Mouse (Mus musculus): ENCODE measurements around the gene Cgas. TPM values are rescaled to one million over a fixed set of nuclear protein-coding genes. Genes with fewer than 3 reads are reported as not detected.

Cgas gene
- polyA plus RNA-seq, 1 experiment = 5.8 TPM

DNA sequence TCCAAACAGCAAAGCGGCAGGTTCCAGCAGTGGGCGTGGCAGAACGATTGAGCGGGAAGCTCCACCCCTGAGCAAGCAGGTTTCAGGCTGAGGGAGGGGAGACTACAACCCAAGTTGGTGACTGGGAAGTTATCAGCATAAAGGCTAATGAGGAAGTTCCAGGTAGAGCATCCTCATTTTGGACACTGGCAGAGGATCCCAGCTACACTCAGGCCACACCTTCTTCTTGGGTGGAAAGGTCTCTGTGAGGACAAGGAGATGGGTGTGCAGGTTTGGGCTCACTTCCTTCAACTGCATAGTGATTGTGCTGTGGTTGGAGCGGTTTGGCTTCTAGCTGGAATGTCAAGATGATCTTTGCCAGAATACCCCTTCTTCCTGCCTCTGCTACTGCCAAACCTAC lies 53.1 kb downstream of the Cgas start:
- Histone ChIP-seq H3K27ac (ENCODE audit: insufficient read depth, low read length) (no peak overlapping the region), H3K4me1 (ENCODE audit: control insufficient read depth, insufficient read depth, low read length) (no peaks in the 10 kb centered on the region), H3K4me3 (ENCODE audit: insufficient read depth, low read length) (no peak overlapping the region)
- no peak for TF ChIP-seq CTCF (IDR thresholded peaks at IDR 0.05; ENCODE audit: borderline replicate concordance, insufficient read depth, low read length)
- no peak for TF ChIP-seq POLR2A (IDR thresholded peaks at IDR 0.05; ENCODE audit: low read depth, low read length)

DNA sequence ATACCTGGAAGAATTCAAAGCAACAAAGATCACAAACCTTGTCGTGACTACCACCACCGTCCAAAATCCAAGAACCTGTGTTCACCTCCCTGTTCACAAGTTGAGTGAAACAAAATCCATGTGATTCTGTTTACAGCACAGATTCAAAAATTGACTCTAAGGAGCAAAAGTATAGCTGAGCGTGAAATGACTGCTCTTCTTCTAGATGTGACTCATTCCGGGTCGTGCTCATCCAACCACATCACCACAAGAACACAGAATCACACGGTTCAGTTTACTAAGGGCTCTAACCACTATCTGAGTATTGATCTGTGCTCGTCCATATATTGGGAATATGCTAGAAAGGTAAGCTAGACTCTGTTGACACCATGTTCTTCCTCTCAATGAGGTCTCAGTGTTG lies 56.1 kb downstream of the Cgas start:
- H3K4me3 ChIP-seq (ENCODE audit: insufficient read depth, low read length) = no peak overlapping the region
- TF ChIP-seq POLR2A (IDR thresholded peaks at IDR 0.05; ENCODE audit: low read depth, low read length) = no peak
- no peak for TF ChIP-seq CTCF (IDR thresholded peaks at IDR 0.05; ENCODE audit: borderline replicate concordance, insufficient read depth, low read length)
- no peak overlapping the region for H3K27ac ChIP-seq (ENCODE audit: insufficient read depth, low read length)
- no peaks in the 10 kb centered on the region for H3K4me1 ChIP-seq (ENCODE audit: control insufficient read depth, insufficient read depth, low read length)

DNA sequence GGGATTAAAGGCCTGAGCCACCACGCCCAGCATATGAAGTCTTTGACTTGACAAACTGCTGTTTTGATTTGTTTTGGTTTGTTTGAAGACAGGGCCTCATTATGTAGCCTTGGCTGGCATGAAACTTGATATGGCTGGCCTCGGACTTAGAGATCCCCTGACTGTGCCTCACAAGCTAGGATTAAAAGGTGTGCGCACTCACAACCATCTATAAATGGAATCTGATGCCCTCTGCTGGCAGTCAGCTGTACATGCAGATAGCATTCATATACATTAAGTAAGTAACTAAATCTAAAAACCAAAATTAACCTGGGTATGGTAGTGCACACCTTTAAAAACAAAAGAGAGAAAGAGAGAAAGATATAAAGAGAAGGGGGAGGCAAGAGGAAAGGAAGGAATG lies 57.1 kb downstream of the Cgas start:
- Histone ChIP-seq H3K4me1 (ENCODE audit: control insufficient read depth, insufficient read depth, low read length) (no peaks in the 10 kb centered on the region), H3K27ac (ENCODE audit: insufficient read depth, low read length) (no peak overlapping the region), H3K4me3 (ENCODE audit: insufficient read depth, low read length) (no peak overlapping the region)
- no peak for TF ChIP-seq POLR2A (IDR thresholded peaks at IDR 0.05; ENCODE audit: low read depth, low read length)
- no peak for TF ChIP-seq CTCF (IDR thresholded peaks at IDR 0.05; ENCODE audit: borderline replicate concordance, insufficient read depth, low read length)

Other genes with a start within 250 kb of the Cgas start
- not detected in 2 replicates for gene Gsta1, start 212.6 kb downstream of the Cgas start, polyA plus RNA-seq (2011; ENCODE audit: insufficient read length, low read depth, missing spikeins)
- 0.57 TPM in 1 of 2 replicates, not detected in the other for gene Gm3776, start 186.1 kb downstream of the Cgas start, polyA plus RNA-seq (2011; ENCODE audit: insufficient read length, low read depth, missing spikeins)
- gene Gm10639, start 153.3 kb downstream of the Cgas start, polyA plus RNA-seq (2011; ENCODE audit: insufficient read length, low read depth, missing spikeins) = not detected in 2 replicates
- gene Omt2a, start 128.4 kb downstream of the Cgas start, polyA plus RNA-seq (2011; ENCODE audit: insufficient read length, low read depth, missing spikeins) = not detected in 2 replicates
- gene Omt2b, start 115.6 kb downstream of the Cgas start, polyA plus RNA-seq (2011; ENCODE audit: insufficient read length, low read depth, missing spikeins) = not detected in 2 replicates
- not detected in 2 replicates for gene Gsta2, start 87.4 kb downstream of the Cgas start, polyA plus RNA-seq (2011; ENCODE audit: insufficient read length, low read depth, missing spikeins)
- not detected in 2 replicates for gene Dppa5a, start 75.1 kb downstream of the Cgas start, polyA plus RNA-seq (2011; ENCODE audit: insufficient read length, low read depth, missing spikeins)
- gene Ooep, start 64.5 kb downstream of the Cgas start, polyA plus RNA-seq (2011; ENCODE audit: insufficient read length, low read depth, missing spikeins) = 0.47 TPM in 1 of 2 replicates, not detected in the other
- gene Ddx43, start 47.5 kb downstream of the Cgas start, polyA plus RNA-seq (2011; ENCODE audit: insufficient read length, low read depth, missing spikeins) = 0.45 and 0.47 TPM in 2 replicates
- 14.5 and 15.4 TPM in 2 replicates for gene Mto1, start 5.0 kb upstream of the Cgas start, polyA plus RNA-seq (2011; ENCODE audit: insufficient read length, low read depth, missing spikeins)
- gene Gm17324, start 5.5 kb upstream of the Cgas start, polyA plus RNA-seq (2011; ENCODE audit: insufficient read length, low read depth, missing spikeins) = not detected in 2 replicates
- gene Eef1a1, start 45.9 kb upstream of the Cgas start, polyA plus RNA-seq (2011; ENCODE audit: insufficient read length, low read depth, missing spikeins) = 16,028 and 17,695 TPM in 2 replicates
- 12.2 and 12.7 TPM in 2 replicates for gene Slc17a5, start 144.8 kb upstream of the Cgas start, polyA plus RNA-seq (2011; ENCODE audit: insufficient read length, low read depth, missing spikeins)
- 124 and 188 TPM in 2 replicates for gene Cd109, start 172.3 kb upstream of the Cgas start, polyA plus RNA-seq (2011; ENCODE audit: insufficient read length, low read depth, missing spikeins)

Measured in embryonic fibroblast, embryonic 13.5 days (primary cell).